ENCODE assay signal across 7 mouse cellular contexts in genomic region chr4:100778082-100778481, GRCm38 (mm10). TPM values are rescaled to one million over a fixed set of nuclear protein-coding genes. Genes with fewer than 3 reads are reported as not detected.
A peak's percentile ranks its signal among the peaks of the same experiment; 100 is the strongest.
DNase-seq lines count a peak whose midpoint lies in the region; ATAC-seq and TF ChIP-seq lines count a peak whose summit lies in the region.

No protein-coding gene starts in this region.

- no peak for TF ChIP-seq EP300 in liver, embryonic 14.5 days (IDR thresholded peaks at IDR 0.05; ENCODE audit: low read depth)

- ATAC-seq in neural tube, embryonic 11.5 days (ENCODE audit: insufficient read depth, low FRiP score, low TSS enrichment): no peak
- ATAC-seq in forebrain, embryonic 16.5 days: no peak
- no peak for ATAC-seq in liver, embryonic 14.5 days (ENCODE audit: insufficient read depth)
- no peak for ATAC-seq in CD4-positive, CD25-positive, alpha-beta regulatory T cell, adult 4 months

- H3K27ac ChIP-seq in neural tube, embryonic 11.5 days (ENCODE audit: low read depth, low read length): peak overlapping the region; percentile 96
- peak overlapping the region; percentile 80 for H3K27ac ChIP-seq in forebrain, embryonic 16.5 days (ENCODE audit: low read length)
- no peak overlapping the region for H3K27ac ChIP-seq in liver, embryonic 14.5 days

- under 1% methylated on average over 16 of the region's 16 CpGs for WGBS in neural tube, embryonic 11.5 days
- 2% methylated on average over 16 of the region's 16 CpGs for WGBS in forebrain, embryonic 16.5 days
- 4% methylated on average over 16 of the region's 16 CpGs for WGBS in liver, embryonic 14.5 days (ENCODE audit: insufficient replicate concordance)

- H3K9me3 ChIP-seq in neural tube, embryonic 11.5 days (ENCODE audit: control insufficient read depth, low read length): no peaks in the 10 kb centered on the region
- H3K9me3 ChIP-seq in forebrain, embryonic 16.5 days (ENCODE audit: control insufficient read depth, low read length): no peaks in the 10 kb centered on the region
- no peaks in the 10 kb centered on the region for H3K9me3 ChIP-seq in liver, embryonic 14.5 days (ENCODE audit: control insufficient read depth, low read length)

- peak overlapping the region; percentile 97 for H3K9ac ChIP-seq in neural tube, embryonic 11.5 days (ENCODE audit: low read length)
- peak overlapping the region; percentile 75 for H3K9ac ChIP-seq in forebrain, embryonic 16.5 days (replicated peaks; ENCODE audit: low read depth, low read length)
- no peak overlapping the region for H3K9ac ChIP-seq in liver, embryonic 14.5 days (replicated peaks)

- DNase-seq in neural tube, embryonic 11.5 days (ENCODE audit: low spot score): peak; percentile 40
- DNase-seq in neural tube, embryonic 10.5 days (ENCODE audit: extremely low spot score, low spot score): no peak
- no peak for DNase-seq in liver, embryonic 14.5 days (ENCODE audit: low read depth in 3 of 3, low spot score in 3 of 3)
- no peak for DNase-seq in natural killer cell, adult 2 months (ENCODE audit: low spot score in 2 of 2)
- DNase-seq in ovary, postnatal 10 days (ENCODE audit: low spot score): no peak

- no peaks in the 10 kb centered on the region for H3K36me3 ChIP-seq in neural tube, embryonic 11.5 days (ENCODE audit: control insufficient read depth, insufficient read depth, low read length)
- H3K36me3 ChIP-seq in forebrain, embryonic 16.5 days (ENCODE audit: control insufficient read depth, insufficient read depth): no peaks in the 10 kb centered on the region
- no peaks in the 10 kb centered on the region for H3K36me3 ChIP-seq in liver, embryonic 14.5 days (replicated peaks; ENCODE audit: control insufficient read depth, insufficient read depth, low read depth)

- H3K4me3 ChIP-seq in neural tube, embryonic 11.5 days (ENCODE audit: low read depth, low read length): peak overlapping the region; percentile 96
- H3K4me3 ChIP-seq in forebrain, embryonic 16.5 days (replicated peaks; ENCODE audit: low read length): peak overlapping the region; percentile 55
- H3K4me3 ChIP-seq in liver, embryonic 14.5 days (ENCODE audit: insufficient read depth in 1 of 2, low read depth in 2 of 2, low read length in 2 of 2): peak overlapping the region; percentile 32 to 52; a peak in 3 of 4 replicates

- peaks cover 17% of the 10 kb centered on the region for H3K4me1 ChIP-seq in neural tube, embryonic 11.5 days (ENCODE audit: control insufficient read depth, insufficient read depth, low read length)
- H3K4me1 ChIP-seq in forebrain, embryonic 16.5 days (replicated peaks; ENCODE audit: control insufficient read depth, insufficient read depth, low read length): peaks cover 39% of the 10 kb centered on the region
- H3K4me1 ChIP-seq in liver, embryonic 14.5 days (replicated peaks; ENCODE audit: control insufficient read depth in 2 of 2, insufficient read depth in 2 of 2, low read length in 1 of 2): no peaks in the 10 kb centered on the region

- peak overlapping the region; percentile 48 for H3K4me2 ChIP-seq in neural tube, embryonic 11.5 days (ENCODE audit: low read depth)
- H3K4me2 ChIP-seq in forebrain, embryonic 16.5 days (ENCODE audit: low read length): peak overlapping the region; percentile 88
- H3K4me2 ChIP-seq in liver, embryonic 14.5 days (ENCODE audit: low read depth): peak overlapping the region; percentile 53

- no peak for TF ChIP-seq CTCF in liver, embryonic 14.5 days (IDR thresholded peaks at IDR 0.05; ENCODE audit: low read depth)

- no peaks in the 10 kb centered on the region for H3K27me3 ChIP-seq in neural tube, embryonic 11.5 days (ENCODE audit: control insufficient read depth, insufficient read depth, low read length)
- no peaks in the 10 kb centered on the region for H3K27me3 ChIP-seq in forebrain, embryonic 16.5 days (replicated peaks; ENCODE audit: control insufficient read depth, insufficient read depth, low read length)
- peaks cover 45% of the 10 kb centered on the region for H3K27me3 ChIP-seq in liver, embryonic 14.5 days (ENCODE audit: control insufficient read depth, insufficient read depth, low read length)

RNA-seq across cellular contexts. Expression of gene Cachd1, which starts 1.6 kb away (rescaled TPM):
- polyA plus RNA-seq in neural tube, embryonic 11.5 days (2014; fragmentation: Nextera tagmentation; extraction: Ambion mirVana): 32.6 and 33.3 TPM in 2 replicates
- 15.2 and 17.7 TPM in 2 replicates for polyA plus RNA-seq in forebrain, embryonic 16.5 days (2015; fragmentation: Nextera tagmentation; extraction: Ambion mirVana)
- 6.2 and 10.2 TPM in 2 replicates for polyA plus RNA-seq in liver, embryonic 14.5 days (2012; rRNA removed)
- polyA plus RNA-seq in liver, embryonic 14.5 days (2014; fragmentation: Nextera tagmentation; extraction: Ambion mirVana): 3.7 and 4.5 TPM in 2 replicates
- not detected for polyA plus RNA-seq in CD4-positive, CD25-positive, alpha-beta regulatory T cell, adult 4 months (2017; shearing (Covaris generic))

Comparison
In these comparisons a context has a peak if more than half of its experiments do, and no peak if none do; other contexts are left out.
1. H3K4me3 ChIP-seq: peak in every context shown above with its lines; median percentile 96 in neural tube, embryonic 11.5 days; 55 in forebrain, embryonic 16.5 days; 42 in liver, embryonic 14.5 days.
2. RNA of gene Cachd1, which starts 1.6 kb away (polyA plus RNA-seq): 32.6 to 33.3 TPM in neural tube, embryonic 11.5 days, 15.2 to 17.7 TPM in forebrain, embryonic 16.5 days and 3.7 to 10.2 TPM in liver, embryonic 14.5 days; not detected in CD4-positive, CD25-positive, alpha-beta regulatory T cell, adult 4 months; every median in the first group is over 4 times any median in the second.
3. Peak in every context shown above with its lines, with median percentiles within 50 percentile points of each other: H3K4me2 ChIP-seq.